Mouse (Mus musculus): ENCODE data around the gene Ggnbp2. TPM values are rescaled to one million over a fixed set of nuclear protein-coding genes. Genes with fewer than 3 reads are reported as not detected.

The Ggnbp2 gene
- 28.1 and 42.2 TPM in 2 replicates for polyA plus RNA-seq (2012; rRNA removed)

- peaks cover 8% of the 10 kb centered on the region for H3K4me1 ChIP-seq (ENCODE audit: control insufficient read depth, insufficient read depth, low read length)
- DNase-seq = peak; percentile 93
Observed at GRCm38 (mm10) chr11:84870337-84871043, at the start of gene Ggnbp2. Ggnbp2 (minus strand) TSS chr11:84870817.

DNA sequence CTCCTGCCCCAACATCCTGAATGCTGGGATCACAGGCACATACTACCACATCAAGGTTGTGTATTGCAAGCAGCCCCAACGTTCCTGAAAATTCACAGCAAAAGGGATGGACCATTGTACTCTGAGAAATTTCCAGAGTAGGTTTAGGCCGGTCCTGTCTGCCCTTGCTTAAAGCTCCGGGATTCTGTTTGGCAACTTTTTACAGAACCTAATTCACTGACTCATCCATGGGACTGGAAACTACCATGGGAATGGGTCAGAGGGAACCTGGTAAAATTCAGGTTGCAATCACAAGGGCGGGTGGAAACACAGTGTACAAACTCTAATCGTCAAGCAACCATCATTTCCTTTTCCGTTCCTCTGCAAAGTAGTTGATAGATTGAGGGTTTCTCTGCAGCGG lies 49.3 kb upstream of the Ggnbp2 start:
- WGBS = 41% methylated on average over 7 of the region's 7 CpGs
- Histone ChIP-seq H3K4me1 (ENCODE audit: control insufficient read depth, insufficient read depth, low read length) (0 out of 2 replicates have a peak, but pooled peaks cover 3% of the 10 kb centered on the region), H3K4me3 (replicated peaks; ENCODE audit: extremely low read depth, low read depth, low read length) (no peak overlapping the region)
- no peak for TF ChIP-seq POLR2A (IDR thresholded peaks at IDR 0.05; ENCODE audit: borderline replicate concordance, extremely low read depth, low read depth, low read length)
- no peak for DNase-seq

More at GRCm38 (mm10) chr11:84870337-84871043, at the start of gene Ggnbp2:
- under 1% methylated on average over 54 of the region's 62 CpGs for WGBS
- peak within 1 kb of the TSS; percentile 94 for H3K4me3 ChIP-seq (replicated peaks; ENCODE audit: extremely low read depth, low read depth, low read length)
- no peak for TF ChIP-seq CTCF (IDR thresholded peaks at IDR 0.05; ENCODE audit: insufficient read depth, low read length)
- TF ChIP-seq POLR2A (IDR thresholded peaks at IDR 0.05; ENCODE audit: borderline replicate concordance, extremely low read depth, low read depth, low read length) = peak; percentile 75

DNA sequence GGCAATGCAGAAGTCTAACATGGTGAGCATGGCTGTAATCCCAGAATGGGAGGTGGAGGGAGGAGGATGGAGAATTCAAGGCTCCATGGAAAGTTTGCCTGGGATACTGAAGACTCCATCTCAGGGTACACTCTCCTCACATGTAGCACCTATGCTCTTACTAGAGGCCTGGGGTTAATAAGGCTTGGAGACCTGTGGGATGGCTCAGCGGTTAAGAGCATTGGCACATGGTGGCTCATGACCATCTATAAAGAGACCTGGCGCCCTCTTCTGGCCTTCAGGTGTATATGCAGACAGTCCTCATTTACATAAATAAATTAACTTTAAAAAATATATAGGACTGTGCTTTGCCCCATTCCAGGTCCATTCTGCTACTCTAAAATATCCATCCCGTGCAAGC lies 48.7 kb upstream of the Ggnbp2 start:
- TF ChIP-seq CTCF (IDR thresholded peaks at IDR 0.05; ENCODE audit: insufficient read depth, low read length) (peak; percentile 39), POLR2A (IDR thresholded peaks at IDR 0.05; ENCODE audit: borderline replicate concordance, extremely low read depth, low read depth, low read length) (no peak)
- DNase-seq = peak; percentile 31
- Histone ChIP-seq H3K4me1 (ENCODE audit: control insufficient read depth, insufficient read depth, low read length) (0 out of 2 replicates have a peak, but pooled peaks cover 3% of the 10 kb centered on the region), H3K4me3 (replicated peaks; ENCODE audit: extremely low read depth, low read depth, low read length) (no peak overlapping the region)
- 37% methylated on average over 3 of the region's 3 CpGs for WGBS

DNA sequence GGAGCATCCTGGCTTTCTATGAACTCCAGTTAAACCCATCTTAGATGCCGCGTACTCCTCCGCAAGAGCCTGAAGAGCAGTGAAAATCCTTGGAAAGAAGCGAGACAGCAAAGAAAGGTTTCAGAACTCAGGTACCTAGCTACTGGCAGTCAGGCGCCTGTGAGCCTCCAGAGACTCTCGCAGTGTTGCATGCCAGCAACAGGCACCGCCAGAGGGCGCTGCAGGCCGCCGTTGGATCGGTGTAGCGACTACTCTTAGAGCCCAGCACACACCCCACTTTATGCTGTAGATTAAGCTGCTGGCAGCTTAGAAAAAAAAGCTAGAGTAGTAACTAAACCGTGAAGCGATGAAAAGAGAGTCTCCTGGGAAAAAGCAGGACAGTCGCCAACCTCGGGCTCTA lies 47.8 kb upstream of the Ggnbp2 start:
- Histone ChIP-seq H3K4me1 (ENCODE audit: control insufficient read depth, insufficient read depth, low read length) (0 out of 2 replicates have a peak, but pooled peaks cover 3% of the 10 kb centered on the region), H3K4me3 (replicated peaks; ENCODE audit: extremely low read depth, low read depth, low read length) (no peak overlapping the region)
- WGBS = 6% methylated on average over 16 of the region's 16 CpGs
- peak; percentile 84 for TF ChIP-seq CTCF (IDR thresholded peaks at IDR 0.05; ENCODE audit: insufficient read depth, low read length)
- TF ChIP-seq POLR2A (IDR thresholded peaks at IDR 0.05; ENCODE audit: borderline replicate concordance, extremely low read depth, low read depth, low read length) = no peak
- peak; percentile 85 for DNase-seq

DNA sequence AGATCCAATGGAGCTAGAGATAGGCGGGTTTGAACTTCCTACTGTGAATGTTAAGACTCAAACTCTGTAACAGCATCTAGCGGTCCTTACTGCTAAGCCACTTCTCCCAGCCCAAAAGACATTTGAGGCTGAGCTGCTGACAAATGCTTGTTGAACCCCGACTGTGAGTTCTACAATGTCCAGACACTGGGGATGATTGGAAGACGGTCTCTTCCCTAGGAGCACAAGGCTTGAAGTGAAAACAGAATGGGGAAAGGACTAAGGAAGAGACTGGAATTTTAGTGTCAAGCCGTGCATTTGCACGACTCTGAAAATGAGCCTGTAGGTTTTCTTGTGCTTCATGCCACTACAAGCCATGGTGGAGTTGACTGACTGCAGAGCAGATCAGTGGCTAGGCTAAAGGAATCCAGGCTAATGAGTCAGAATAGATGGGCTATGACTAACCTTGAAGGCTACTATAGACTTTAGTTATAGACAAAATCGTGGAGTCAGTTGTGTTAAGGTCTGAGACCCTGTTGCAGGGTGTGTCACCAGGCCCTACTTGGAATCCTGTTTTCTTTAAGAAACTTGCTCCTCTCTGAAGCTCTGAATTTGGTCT lies 46.2 kb upstream of the Ggnbp2 start:
- DNase-seq = no peak
- Histone ChIP-seq H3K4me3 (replicated peaks; ENCODE audit: extremely low read depth, low read depth, low read length) (peak overlapping the region; percentile 45), H3K4me1 (ENCODE audit: control insufficient read depth, insufficient read depth, low read length) (0 out of 2 replicates have a peak, but pooled peaks cover 3% of the 10 kb centered on the region)
- TF ChIP-seq POLR2A (IDR thresholded peaks at IDR 0.05; ENCODE audit: borderline replicate concordance, extremely low read depth, low read depth, low read length) (no peak), CTCF (IDR thresholded peaks at IDR 0.05; ENCODE audit: insufficient read depth, low read length) (no peak)
- WGBS = 59% methylated on average over 7 of the region's 7 CpGs

DNA sequence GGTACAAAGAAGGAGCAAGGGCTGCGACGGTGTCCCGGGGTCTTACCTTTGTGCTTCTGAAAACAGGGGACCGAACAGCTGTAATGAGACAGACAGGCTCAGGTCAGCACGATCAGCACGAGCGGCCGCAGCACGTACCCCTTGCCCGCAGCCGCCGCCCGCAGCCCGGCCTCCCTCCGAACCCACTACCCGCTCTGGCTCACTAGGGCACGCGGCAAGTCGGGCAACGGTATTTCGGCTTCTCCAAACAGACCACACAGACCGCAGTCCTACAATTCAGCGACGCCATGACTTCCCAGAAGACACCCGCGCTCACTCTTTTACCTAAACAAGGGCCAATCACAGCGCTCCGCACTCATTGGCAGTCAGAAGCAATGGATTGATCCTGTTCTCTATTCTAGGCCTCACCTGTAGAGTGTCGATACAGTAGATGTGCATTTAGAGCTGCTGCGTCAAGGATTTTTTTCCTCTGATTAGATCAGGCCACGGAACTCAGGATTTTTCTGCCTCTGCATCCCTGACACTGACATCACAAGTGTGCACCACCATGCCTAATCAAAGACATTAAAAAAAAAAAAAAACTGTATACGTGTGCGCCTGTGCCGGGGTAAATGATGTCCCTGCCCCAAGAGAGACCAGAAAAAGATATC lies 45.6 kb upstream of the Ggnbp2 start, which contains the start of gene Znhit3:
Znhit3 (minus strand) TSS at position 314 of the 650 bp plus-strand sequence.
- peak; percentile 66 for DNase-seq
- Histone ChIP-seq H3K4me1 (ENCODE audit: control insufficient read depth, insufficient read depth, low read length) (0 out of 2 replicates have a peak, but pooled peaks cover 3% of the 10 kb centered on the region), H3K4me3 (replicated peaks; ENCODE audit: extremely low read depth, low read depth, low read length) (peak within 1 kb of the TSS; percentile 85)
- WGBS = 3% methylated on average over 34 of the region's 34 CpGs
- TF ChIP-seq CTCF (IDR thresholded peaks at IDR 0.05; ENCODE audit: insufficient read depth, low read length) (no peak), POLR2A (IDR thresholded peaks at IDR 0.05; ENCODE audit: borderline replicate concordance, extremely low read depth, low read depth, low read length) (peak; percentile 68; the same call in 1 of the 2 replicates)

DNA sequence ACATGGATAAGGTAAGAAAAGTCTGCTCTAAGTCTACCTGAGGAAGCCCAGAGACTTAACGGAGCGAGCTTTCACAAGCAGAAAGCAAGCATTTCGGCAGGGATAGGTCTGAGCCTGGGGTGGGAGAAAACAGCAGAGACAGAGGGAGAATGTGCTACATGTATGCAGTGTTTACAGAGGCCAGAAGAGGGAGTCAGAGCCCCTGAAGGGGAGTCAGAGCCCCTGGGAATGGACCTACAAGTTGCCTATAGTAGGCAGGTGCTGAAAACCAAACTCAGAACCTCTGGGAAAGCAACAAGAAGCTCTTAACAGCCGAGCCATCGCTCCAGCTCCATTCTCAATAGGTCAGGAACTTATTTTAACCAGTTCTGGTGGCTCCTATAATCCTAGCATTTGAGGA lies 44.1 kb upstream of the Ggnbp2 start:
- no peak for TF ChIP-seq POLR2A (IDR thresholded peaks at IDR 0.05; ENCODE audit: borderline replicate concordance, extremely low read depth, low read depth, low read length)
- TF ChIP-seq CTCF (IDR thresholded peaks at IDR 0.05; ENCODE audit: insufficient read depth, low read length) = no peak
- DNase-seq = no peak
- H3K4me3 ChIP-seq (replicated peaks; ENCODE audit: extremely low read depth, low read depth, low read length) = no peak overlapping the region
- H3K4me1 ChIP-seq (ENCODE audit: control insufficient read depth, insufficient read depth, low read length) = 0 out of 2 replicates have a peak, but pooled peaks cover 3% of the 10 kb centered on the region
- 83% methylated on average over 5 of the region's 5 CpGs for WGBS

DNA sequence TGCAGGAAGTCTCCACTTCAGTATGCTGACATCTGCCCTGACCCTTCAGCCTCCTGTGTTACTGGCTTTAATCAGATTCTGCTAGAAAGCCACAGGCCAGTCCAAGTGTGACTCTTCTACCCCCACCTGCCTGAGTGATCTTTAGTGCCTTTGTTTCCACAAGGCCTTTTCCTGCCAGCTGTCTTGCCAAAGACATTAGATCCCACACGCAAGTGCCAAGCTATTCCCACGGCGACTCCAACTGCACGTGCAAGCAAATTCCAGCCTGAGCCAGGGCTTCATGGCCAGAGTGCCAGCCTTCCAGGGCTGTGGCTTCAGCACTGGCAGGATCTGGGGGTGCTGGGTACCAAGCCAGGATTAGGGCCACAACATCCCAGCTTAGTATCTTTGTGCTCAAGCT lies 39.8 kb upstream of the Ggnbp2 start:
- H3K4me3 ChIP-seq (replicated peaks; ENCODE audit: extremely low read depth, low read depth, low read length) = no peak overlapping the region
- TF ChIP-seq POLR2A (IDR thresholded peaks at IDR 0.05; ENCODE audit: borderline replicate concordance, extremely low read depth, low read depth, low read length) = no peak
- TF ChIP-seq CTCF (IDR thresholded peaks at IDR 0.05; ENCODE audit: insufficient read depth, low read length) = no peak
- 68% methylated on average over 4 of the region's 4 CpGs for WGBS

GRCm38 (mm10) chr11:84908480-84908879 lies 37.9 kb upstream of the Ggnbp2 start:
- H3K4me1 ChIP-seq (ENCODE audit: control insufficient read depth, insufficient read depth, low read length) = no peaks in the 10 kb centered on the region
- TF ChIP-seq CTCF (IDR thresholded peaks at IDR 0.05; ENCODE audit: insufficient read depth, low read length) (no peak), POLR2A (IDR thresholded peaks at IDR 0.05; ENCODE audit: borderline replicate concordance, extremely low read depth, low read depth, low read length) (no peak)
- no peak overlapping the region for H3K4me3 ChIP-seq (replicated peaks; ENCODE audit: extremely low read depth, low read depth, low read length)
- 96% methylated on average over 6 of the region's 6 CpGs for WGBS
- no peak for DNase-seq

More for the DNA sequence above, 39.8 kb upstream of the Ggnbp2 start:
- no peak for DNase-seq
- H3K4me1 ChIP-seq (ENCODE audit: control insufficient read depth, insufficient read depth, low read length) = no peaks in the 10 kb centered on the region
